Mouse (Mus musculus): ENCODE data around the gene Dhx9.

Dhx9 gene

GRCm38 (mm10) chr1:153485201-153485796 lies 2.2 kb downstream of the Dhx9 start:
- DNase-seq, result no peak

DNA sequence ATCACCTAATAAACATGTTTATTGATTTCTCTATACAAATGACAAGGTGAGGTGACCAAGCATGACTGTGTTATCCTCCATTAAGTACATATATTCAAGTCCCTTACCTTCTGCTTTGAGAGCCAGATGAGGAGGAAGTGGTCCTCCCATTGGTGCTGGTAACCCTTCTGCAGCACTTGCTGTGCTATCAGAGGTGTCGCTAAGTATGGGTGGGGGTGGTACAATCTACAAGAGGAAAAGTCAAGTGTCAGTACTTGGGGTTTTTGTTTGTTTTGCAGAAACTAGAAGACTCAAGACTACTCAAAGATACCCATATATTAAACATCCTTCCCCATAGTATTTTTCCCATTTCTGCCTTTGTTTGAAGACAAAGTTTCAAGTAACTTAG lies 6.4 kb downstream of the Dhx9 start:
- peak in 1 of 2 experiments; percentile 10 for DNase-seq

GRCm38 (mm10) chr1:153480386-153481024 lies 7.0 kb downstream of the Dhx9 start:
- peak; percentile 89 to 92 for DNase-seq

- DNase-seq, result no peak
Measured at GRCm38 (mm10) chr1:153479296-153479695, 8.2 kb downstream of the Dhx9 start.

GRCm38 (mm10) chr1:153461796-153462195 lies 25.7 kb downstream of the Dhx9 start:
- DNase-seq, result no peak

DNA sequence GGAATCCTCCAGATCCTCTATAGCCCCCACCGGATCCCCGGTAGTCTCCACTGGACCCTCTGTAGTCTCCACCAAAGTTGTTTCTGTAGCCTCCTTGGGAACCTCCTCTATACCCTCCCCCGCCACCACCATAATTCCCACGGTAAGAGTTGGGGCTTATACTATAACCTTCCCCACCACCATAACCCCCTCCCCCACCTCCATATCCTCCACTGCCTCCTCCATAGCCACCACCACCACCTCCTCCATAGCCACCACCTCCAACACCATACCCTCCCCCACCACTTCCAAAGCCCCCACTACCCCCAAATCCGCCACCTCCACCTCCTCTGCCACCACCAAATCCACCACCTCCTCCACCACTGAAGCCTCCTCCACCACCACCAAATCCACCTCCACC lies 31.3 kb downstream of the Dhx9 start:
- DNase-seq, result no peak

DNA sequence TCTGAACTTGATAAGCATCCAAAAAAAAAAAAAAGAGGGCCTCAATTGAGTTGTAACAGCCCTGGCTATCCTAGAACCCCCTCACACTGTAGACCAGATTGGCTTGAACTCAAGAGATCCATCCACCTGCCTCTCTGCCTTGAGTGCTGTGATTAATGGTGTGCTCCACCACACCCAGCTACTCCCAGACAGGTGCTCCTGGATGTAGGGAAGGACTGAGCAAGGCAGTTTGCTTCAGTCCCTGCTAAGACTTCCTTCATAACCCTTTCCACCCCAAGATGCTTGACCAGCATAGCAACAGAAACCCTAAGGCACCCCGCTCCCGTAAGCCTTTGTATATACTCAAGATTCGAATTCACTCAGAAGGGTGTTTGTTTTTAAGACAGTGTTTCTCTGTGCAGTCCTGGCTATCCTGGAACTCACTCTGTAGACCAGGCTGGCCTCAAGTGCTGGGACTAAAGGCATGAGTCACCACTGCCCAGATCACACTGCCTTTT lies 34.3 kb downstream of the Dhx9 start:
- DNase-seq, result no peak

DNA sequence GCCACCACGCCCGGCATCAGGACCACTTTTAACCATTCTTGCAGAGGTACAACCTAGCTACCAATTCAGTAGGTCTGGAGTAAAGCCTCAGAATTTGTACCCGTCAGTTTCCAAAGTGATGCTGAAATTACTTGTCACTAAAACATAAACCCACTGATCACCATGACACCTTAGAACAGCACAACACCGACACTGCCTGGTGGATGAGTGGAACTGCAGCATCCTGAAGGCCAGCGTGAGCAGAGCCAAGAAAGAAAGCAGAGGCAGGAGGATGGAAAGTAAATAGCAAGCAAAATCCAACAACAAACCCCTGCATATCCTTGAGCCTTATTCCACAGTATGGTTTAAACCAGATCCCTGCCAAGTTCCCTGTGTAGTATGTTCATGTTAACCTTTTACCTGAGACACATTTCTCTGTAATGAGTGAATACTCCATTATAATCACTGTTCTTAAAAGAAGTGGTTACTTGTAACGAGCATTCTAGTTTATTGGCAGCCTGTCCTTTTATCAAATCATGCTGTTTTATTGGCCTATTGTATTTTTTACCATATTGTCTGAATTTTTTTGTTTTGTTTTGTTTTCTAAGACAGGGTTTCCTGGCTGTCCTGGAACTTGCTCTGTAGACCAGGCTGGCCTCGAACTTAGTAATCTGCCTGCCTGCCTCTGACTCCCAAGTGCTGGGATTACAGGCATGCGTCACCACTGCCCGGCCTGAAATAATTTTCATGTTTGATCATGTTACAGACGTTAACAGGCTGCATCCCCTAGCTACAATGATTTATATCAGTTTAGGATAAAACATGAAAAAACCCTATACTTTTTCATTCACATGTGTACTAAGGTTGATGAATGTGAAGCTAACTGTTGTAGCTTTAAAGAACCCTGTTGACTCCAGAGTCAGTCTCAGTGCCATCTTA lies 36.0 kb downstream of the Dhx9 start:
- peak; percentile 81 to 82 for DNase-seq

GRCm38 (mm10) chr1:153446120-153446831 lies 41.2 kb downstream of the Dhx9 start:
- no peak for DNase-seq

DNA sequence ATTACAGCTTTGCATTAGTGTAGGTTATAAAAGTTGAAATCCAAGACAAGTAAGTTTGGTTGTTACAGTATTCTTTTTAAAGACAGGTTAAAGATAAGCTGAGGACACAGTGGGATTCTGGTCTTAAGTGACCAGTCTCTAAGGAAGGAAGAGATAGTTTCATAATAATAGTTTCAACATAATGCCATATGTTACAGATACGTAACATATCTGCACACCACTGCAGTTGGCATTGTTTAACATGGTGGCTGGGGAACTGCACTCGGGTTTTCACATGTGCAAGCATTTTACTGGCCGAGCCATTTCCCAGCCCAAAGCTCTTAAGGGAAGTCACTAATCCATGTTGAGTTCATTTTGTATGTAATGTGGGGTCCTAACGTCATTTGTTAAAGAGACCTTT lies 43.8 kb downstream of the Dhx9 start:
- DNase-seq, result no peak

- no peak for DNase-seq
Measured at GRCm38 (mm10) chr1:153443019-153443418, 44.4 kb downstream of the Dhx9 start.

GRCm38 (mm10) chr1:153441656-153442055 lies 45.8 kb downstream of the Dhx9 start:
- no peak for DNase-seq

GRCm38 (mm10) chr1:153440752-153441151 lies 46.7 kb downstream of the Dhx9 start:
- DNase-seq, result no peak

DNA sequence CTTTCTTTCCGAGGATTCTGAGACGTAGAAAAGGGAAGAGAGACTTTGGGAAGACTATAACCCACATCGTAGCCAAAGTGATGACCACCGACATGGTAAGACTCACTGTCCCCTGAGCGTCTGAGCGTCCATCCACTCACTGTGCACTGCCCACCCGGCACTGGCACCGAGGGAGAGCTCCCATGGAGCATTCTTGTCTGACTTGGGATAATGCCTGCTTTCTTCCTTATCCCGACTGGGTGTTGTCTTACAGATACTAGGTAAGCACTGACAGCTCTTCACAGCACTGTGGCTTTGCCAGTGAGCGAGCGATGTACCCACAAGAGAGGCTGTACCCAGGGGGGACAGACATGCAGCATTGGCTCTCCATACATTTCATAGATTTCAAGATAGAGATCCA lies 49.9 kb downstream of the Dhx9 start:
- no peak for DNase-seq

DNA sequence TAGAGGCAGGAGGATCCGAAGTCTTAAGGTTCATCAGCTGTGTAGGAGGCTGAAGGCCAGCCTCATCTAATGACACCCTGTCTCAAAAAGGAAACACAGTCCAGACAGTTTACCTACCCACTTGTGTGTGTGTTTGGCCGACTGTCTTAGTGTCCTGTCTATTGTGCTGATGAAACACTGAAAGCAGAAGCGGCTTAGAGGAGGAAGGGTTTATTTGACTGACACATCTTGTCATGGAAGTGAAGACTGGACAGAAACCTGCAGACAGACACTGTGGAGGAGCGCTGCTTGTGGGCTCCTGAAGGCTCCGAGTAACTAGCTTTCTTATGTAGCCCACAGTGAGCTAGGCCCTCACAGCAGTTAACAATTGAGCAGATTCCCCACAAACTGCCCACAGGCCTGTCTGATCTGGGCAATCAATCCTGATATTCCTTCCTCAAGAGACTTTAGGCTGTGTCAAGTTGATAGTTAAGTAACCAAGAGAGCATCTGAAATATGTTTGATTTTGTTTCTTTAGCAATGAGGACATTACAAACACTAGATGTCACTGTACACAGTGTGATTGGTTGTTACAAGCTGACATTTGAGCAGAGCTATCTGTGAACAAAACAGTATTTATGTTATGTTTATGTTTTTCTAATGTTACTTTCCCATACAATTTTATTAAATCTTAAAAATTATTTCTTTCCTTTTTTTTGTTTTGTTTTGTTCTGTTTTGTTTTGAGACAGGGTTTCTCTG lies 53.4 kb downstream of the Dhx9 start:
- no peak for DNase-seq

DNA sequence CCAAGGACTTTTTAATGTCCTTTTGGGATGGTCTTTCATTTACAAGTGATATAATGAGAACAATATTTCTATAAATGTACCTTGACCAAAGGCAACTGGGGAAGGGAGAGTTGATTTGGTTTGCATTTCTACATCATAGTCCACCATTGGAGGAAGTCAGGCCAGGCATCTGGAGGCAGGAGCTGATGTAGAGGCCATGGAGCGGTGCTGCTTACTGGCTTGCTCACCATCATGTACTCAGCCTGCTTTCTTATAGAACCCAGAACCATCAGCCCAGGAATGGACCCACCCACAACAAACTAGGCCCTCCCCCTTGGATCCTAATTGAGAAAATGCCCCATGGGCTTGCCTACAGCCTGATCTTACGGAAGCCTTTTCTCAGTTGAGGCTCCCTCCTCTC lies 55.1 kb downstream of the Dhx9 start:
- DNase-seq, result no peak

DNA sequence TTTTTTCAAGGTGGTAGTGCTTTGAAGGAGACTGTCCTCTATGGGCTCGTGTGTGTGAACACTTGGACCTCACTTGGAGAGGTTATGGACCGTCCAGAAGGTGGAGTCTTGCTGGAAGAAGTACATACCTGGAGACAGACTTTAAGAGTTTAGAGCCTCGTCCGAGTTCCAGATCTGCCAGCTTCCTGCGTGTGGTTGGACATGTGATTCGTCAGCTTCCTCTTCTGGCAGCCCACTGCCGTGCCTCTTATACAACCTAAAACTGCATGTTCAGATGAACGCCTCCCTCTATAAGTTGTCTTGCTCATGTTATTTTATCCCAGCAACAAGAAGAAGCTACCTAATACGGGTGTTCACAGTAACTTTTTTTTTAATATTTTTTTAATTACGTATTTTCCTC lies 55.8 kb downstream of the Dhx9 start:
- DNase-seq, result peak; percentile 62 to 68

DNA sequence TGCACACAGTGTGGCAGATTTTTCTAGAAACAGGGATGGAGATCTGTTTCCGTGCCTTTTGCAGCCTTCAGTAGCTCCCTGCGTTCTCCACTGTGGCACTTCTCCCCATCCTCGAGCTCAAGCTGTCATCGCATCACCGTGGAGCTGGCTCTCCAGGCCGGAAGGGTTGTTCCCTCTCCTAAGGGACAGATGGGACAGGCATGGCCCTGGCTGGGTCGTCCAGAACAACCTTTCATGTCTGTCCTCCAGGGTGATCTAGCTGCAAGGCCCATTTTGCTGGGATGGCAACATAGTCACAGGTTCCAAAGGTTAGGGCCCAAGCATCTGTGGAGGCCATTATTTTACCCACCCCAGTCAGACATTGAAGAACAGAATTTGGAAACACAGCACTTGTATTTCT lies 56.3 kb downstream of the Dhx9 start:
- DNase-seq, result no peak

GRCm38 (mm10) chr1:153424770-153425584 lies 62.5 kb downstream of the Dhx9 start, which contains the start of gene Shcbp1l:
Gene Shcbp1l, plus strand, starts transcription at chr1:153425162.
- DNase-seq, result peak; percentile 88 to 89

GRCm38 (mm10) chr1:153424271-153424670 lies 63.2 kb downstream of the Dhx9 start:
- DNase-seq, result peak; percentile 27 to 36

- DNase-seq, result peak; percentile 61
Measured at GRCm38 (mm10) chr1:153417805-153418204, 69.7 kb downstream of the Dhx9 start.

All from B cell, adult 2 months (primary cell).